In the genomic region with DNA sequence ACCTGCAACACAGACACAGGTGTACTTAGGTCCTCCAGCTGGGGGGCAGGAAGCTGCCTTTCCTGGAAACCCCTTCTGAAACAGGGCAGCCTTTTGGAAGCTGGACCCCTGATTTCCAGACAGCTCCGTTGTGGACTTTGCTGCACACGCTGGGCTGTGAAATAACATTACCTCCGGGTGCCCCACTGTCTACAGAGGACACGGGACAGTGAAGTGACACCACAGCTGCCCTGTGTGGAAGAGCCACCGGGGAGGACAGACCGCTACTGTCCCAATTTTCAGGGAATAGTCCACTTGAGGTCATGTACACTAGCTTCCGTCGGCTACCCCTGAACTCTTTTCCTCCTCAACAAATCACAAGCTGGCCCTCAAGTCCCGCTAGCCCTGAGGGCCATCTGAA, we compare ENCODE assay signal across 18 mouse cellular contexts. TPM values are rescaled to one million over a fixed set of nuclear protein-coding genes. Genes with fewer than 3 reads are reported as not detected.
DNase-seq lines count a peak whose midpoint lies in the region; ATAC-seq and TF ChIP-seq lines count a peak whose summit lies in the region.
"Had no signal": no experiment of that assay in that cellular context is flagged by ENCODE, and none has a peak within 500 bp of the region (broad histone marks: within the 10 kb centered on the region; RNA-seq: fewer than 3 reads in every experiment).

No protein-coding gene starts in this region.

- no peaks in the 10 kb centered on the region for H3K27me3 ChIP-seq in hindbrain, embryonic 10.5 days (ENCODE audit: insufficient read depth, poor library complexity, severe bottlenecking)
- H3K27me3 ChIP-seq in hindbrain, embryonic 13.5 days, result no peaks in the 10 kb centered on the region
- no peaks in the 10 kb centered on the region for H3K27me3 ChIP-seq in midbrain, embryonic 11.5 days (ENCODE audit: control insufficient read depth, insufficient read depth, low read length)
- no peaks in the 10 kb centered on the region for H3K27me3 ChIP-seq in midbrain, postnatal 0 days (ENCODE audit: insufficient read depth, low read length)
- H3K27me3 ChIP-seq in limb, embryonic 12.5 days, result no peaks in the 10 kb centered on the region
- no peaks in the 10 kb centered on the region for H3K27me3 ChIP-seq in liver, embryonic 16.5 days (ENCODE audit: control insufficient read depth, insufficient read depth, low read depth, low read length)
- H3K27me3 ChIP-seq: embryonic facial prominence, embryonic 15.5 days; forebrain, embryonic 15.5 days; hindbrain, embryonic 12.5 days; neural tube, embryonic 12.5 days had no signal

- no peak for ATAC-seq in hindbrain, embryonic 13.5 days (ENCODE audit: low FRiP score)
- 0 out of 2 replicates have a peak, but pooled peaks have one; percentile 28 for ATAC-seq in midbrain, embryonic 11.5 days (ENCODE audit: low FRiP score)
- no peak for ATAC-seq in midbrain, postnatal 0 days (ENCODE audit: low FRiP score)
- ATAC-seq in limb, embryonic 12.5 days (ENCODE audit: insufficient number of reproducible peaks, insufficient read depth, low FRiP score, low TSS enrichment, low read depth), result no peak
- 0 out of 2 replicates have a peak, but pooled peaks have one; percentile 55 for ATAC-seq in liver, embryonic 16.5 days (ENCODE audit: low read depth)
- ATAC-seq: CD4-positive, CD25-positive, alpha-beta regulatory T cell, adult 4 months; forebrain, embryonic 15.5 days; intestine, postnatal 0 days had no signal

- no peak for TF ChIP-seq CTCF in midbrain, postnatal 0 days (IDR thresholded peaks at IDR 0.05)

- H3K4me1 ChIP-seq in hindbrain, embryonic 10.5 days (replicated peaks), result peaks cover 88% of the 10 kb centered on the region
- peaks cover 45% of the 10 kb centered on the region for H3K4me1 ChIP-seq in hindbrain, embryonic 13.5 days (replicated peaks)
- peaks cover 54% of the 10 kb centered on the region for H3K4me1 ChIP-seq in midbrain, embryonic 11.5 days (ENCODE audit: control insufficient read depth, insufficient read depth, low read length)
- no peaks in the 10 kb centered on the region for H3K4me1 ChIP-seq in midbrain, postnatal 0 days (ENCODE audit: insufficient read depth, low read length)
- peaks cover 26% of the 10 kb centered on the region for H3K4me1 ChIP-seq in limb, embryonic 12.5 days (replicated peaks)
- H3K4me1 ChIP-seq in liver, embryonic 16.5 days (ENCODE audit: control insufficient read depth, low read depth, low read length), result peaks cover 7% of the 10 kb centered on the region

- WGBS in hindbrain, embryonic 10.5 days, result 30% methylated on average over 9 of the region's 9 CpGs
- 40% methylated on average over 9 of the region's 9 CpGs for WGBS in hindbrain, embryonic 13.5 days
- WGBS in midbrain, embryonic 11.5 days, result 50% methylated on average over 9 of the region's 9 CpGs
- whole genome bisulfite sequencing in midbrain, postnatal 0 days, result 58% methylated on average over 9 of the region's 9 CpGs
- WGBS in limb, embryonic 12.5 days, result 23% methylated on average over 9 of the region's 9 CpGs
- WGBS in liver, embryonic 16.5 days (ENCODE audit: insufficient replicate concordance), result 62% methylated on average over 9 of the region's 9 CpGs

- no peak overlapping the region for H3K9ac ChIP-seq in hindbrain, embryonic 13.5 days
- no peak overlapping the region; the same call in 1 of the 2 replicates for H3K9ac ChIP-seq in midbrain, embryonic 11.5 days (ENCODE audit: low read length)
- H3K9ac ChIP-seq in midbrain, postnatal 0 days (replicated peaks; ENCODE audit: low read length, poor library complexity, severe bottlenecking), result no peak overlapping the region
- H3K9ac ChIP-seq in limb, embryonic 12.5 days (replicated peaks), result no peak overlapping the region
- no peak overlapping the region for H3K9ac ChIP-seq in liver, embryonic 16.5 days (ENCODE audit: low read depth, low read length)
- H3K9ac ChIP-seq: embryonic facial prominence, embryonic 15.5 days; forebrain, embryonic 15.5 days; neural tube, embryonic 12.5 days had no signal

- DNase-seq in hindbrain, embryonic 10.5 days (ENCODE audit: low spot score), result no peak
- no peak for DNase-seq in midbrain, embryonic 11.5 days (ENCODE audit: low spot score, missing footprints)
- DNase-seq in midbrain, postnatal 0 days (ENCODE audit: low spot score), result no peak
- DNase-seq in right cerebral cortex, postnatal 36 days (ENCODE audit: low spot score in 2 of 2), result no peak
- DNase-seq: adrenal gland, postnatal 14 days; cerebellum, adult 8-10 months; lung, postnatal 14 days had no signal

- H3K36me3 ChIP-seq in hindbrain, embryonic 10.5 days, result peaks cover 36% of the 10 kb centered on the region
- H3K36me3 ChIP-seq in hindbrain, embryonic 13.5 days, result no peaks in the 10 kb centered on the region
- no peaks in the 10 kb centered on the region for H3K36me3 ChIP-seq in midbrain, embryonic 11.5 days (ENCODE audit: control insufficient read depth, insufficient read depth, low read length)
- H3K36me3 ChIP-seq in midbrain, postnatal 0 days (ENCODE audit: insufficient read depth, low read length), result no peaks in the 10 kb centered on the region
- no peaks in the 10 kb centered on the region for H3K36me3 ChIP-seq in limb, embryonic 12.5 days
- no peaks in the 10 kb centered on the region for H3K36me3 ChIP-seq in liver, embryonic 16.5 days (ENCODE audit: control insufficient read depth, insufficient read depth)
- H3K36me3 ChIP-seq: embryonic facial prominence, embryonic 15.5 days; forebrain, embryonic 15.5 days; hindbrain, embryonic 12.5 days; neural tube, embryonic 12.5 days had no signal

- no peaks in the 10 kb centered on the region for H3K9me3 ChIP-seq in hindbrain, embryonic 10.5 days
- H3K9me3 ChIP-seq in hindbrain, embryonic 13.5 days, result no peaks in the 10 kb centered on the region
- H3K9me3 ChIP-seq in midbrain, embryonic 11.5 days (ENCODE audit: control insufficient read depth, low read length), result no peaks in the 10 kb centered on the region
- H3K9me3 ChIP-seq in midbrain, postnatal 0 days (ENCODE audit: low read length), result no peaks in the 10 kb centered on the region
- H3K9me3 ChIP-seq in limb, embryonic 12.5 days, result no peaks in the 10 kb centered on the region
- H3K9me3 ChIP-seq in liver, embryonic 16.5 days (replicated peaks; ENCODE audit: control insufficient read depth, low read length), result no peaks in the 10 kb centered on the region
- H3K9me3 ChIP-seq: embryonic facial prominence, embryonic 15.5 days; forebrain, embryonic 15.5 days; hindbrain, embryonic 12.5 days; neural tube, embryonic 12.5 days had no signal

- H3K4me3 ChIP-seq in hindbrain, embryonic 10.5 days, result 0 out of 2 replicates have a peak overlapping the region, but pooled peaks have one; percentile 14
- no peak overlapping the region for H3K4me3 ChIP-seq in hindbrain, embryonic 13.5 days
- H3K4me3 ChIP-seq in midbrain, embryonic 11.5 days (ENCODE audit: low read depth, low read length), result no peak overlapping the region
- H3K4me3 ChIP-seq in midbrain, postnatal 0 days (ENCODE audit: low read depth, low read length), result no peak overlapping the region
- H3K4me3 ChIP-seq in limb, embryonic 12.5 days (replicated peaks), result no peak overlapping the region
- H3K4me3 ChIP-seq in liver, embryonic 16.5 days (ENCODE audit: low read depth, low read length), result no peak overlapping the region
- H3K4me3 ChIP-seq: embryonic facial prominence, embryonic 15.5 days; forebrain, embryonic 15.5 days; hindbrain, embryonic 12.5 days; neural tube, embryonic 12.5 days had no signal

- no peak overlapping the region for H3K4me2 ChIP-seq in hindbrain, embryonic 13.5 days
- H3K4me2 ChIP-seq in midbrain, embryonic 11.5 days, result no peak overlapping the region; the same call in 1 of the 2 replicates
- no peak overlapping the region for H3K4me2 ChIP-seq in midbrain, postnatal 0 days (ENCODE audit: low read depth, low read length, poor library complexity, severe bottlenecking)
- H3K4me2 ChIP-seq in limb, embryonic 12.5 days, result 0 out of 2 replicates have a peak overlapping the region, but pooled peaks have one; percentile 13
- no peak overlapping the region for H3K4me2 ChIP-seq in liver, embryonic 16.5 days (ENCODE audit: low read depth, low read length)
- H3K4me2 ChIP-seq: embryonic facial prominence, embryonic 15.5 days; forebrain, embryonic 15.5 days; neural tube, embryonic 12.5 days had no signal

- peak overlapping the region; percentile 90 for H3K27ac ChIP-seq in hindbrain, embryonic 10.5 days
- H3K27ac ChIP-seq in hindbrain, embryonic 13.5 days, result no peak overlapping the region
- peak overlapping the region; percentile 44; the same call in 1 of the 2 replicates for H3K27ac ChIP-seq in midbrain, embryonic 11.5 days (ENCODE audit: low read depth, low read length)
- no peak overlapping the region for H3K27ac ChIP-seq in midbrain, postnatal 0 days (ENCODE audit: low read depth, low read length)
- no peak overlapping the region for H3K27ac ChIP-seq in limb, embryonic 12.5 days
- H3K27ac ChIP-seq in liver, embryonic 16.5 days (ENCODE audit: low read length), result no peak overlapping the region
- H3K27ac ChIP-seq: embryonic facial prominence, embryonic 15.5 days; forebrain, embryonic 15.5 days; hindbrain, embryonic 12.5 days; neural tube, embryonic 12.5 days had no signal

RNA-seq across cellular contexts. Expression of a gene that starts 15.9 kb away (rescaled TPM):
- polyA plus RNA-seq in hindbrain, embryonic 10.5 days (2016; fragmentation: Nextera tagmentation; extraction: Ambion mirVana), result 28.3 and 28.4 TPM in 2 replicates
- 7.9 and 8.0 TPM in 2 replicates for polyA plus RNA-seq in hindbrain, embryonic 13.5 days (2015; fragmentation: Nextera tagmentation; extraction: Ambion mirVana)
- 22.3 and 23.9 TPM in 2 replicates for polyA plus RNA-seq in midbrain, embryonic 11.5 days (2014; fragmentation: Nextera tagmentation; extraction: Ambion mirVana)
- total RNA-seq in midbrain, postnatal 0 days (2014; rRNA removed), result 16.5 and 17.3 TPM in 2 replicates
- polyA plus RNA-seq in midbrain, postnatal 0 days (2015; fragmentation: Nextera tagmentation; extraction: Ambion mirVana), result 3.3 and 4.7 TPM in 2 replicates
- polyA plus RNA-seq in limb, embryonic 12.5 days (2016; fragmentation: Nextera tagmentation; extraction: Ambion mirVana), result 5.6 and 8.0 TPM in 2 replicates
- polyA plus RNA-seq in liver, embryonic 16.5 days (2015; fragmentation: Nextera tagmentation; extraction: Ambion mirVana), result 1.4 and 1.7 TPM in 2 replicates
- polyA plus RNA-seq: CD4-positive, CD25-positive, alpha-beta regulatory T cell, adult 4 months had no signal

RNA-seq across cellular contexts. Expression of a gene that starts 44.9 kb away (rescaled TPM):
- polyA plus RNA-seq in hindbrain, embryonic 10.5 days (2016; fragmentation: Nextera tagmentation; extraction: Ambion mirVana), result 2.9 and 4.1 TPM in 2 replicates
- 9.9 and 10.3 TPM in 2 replicates for polyA plus RNA-seq in hindbrain, embryonic 13.5 days (2015; fragmentation: Nextera tagmentation; extraction: Ambion mirVana)
- 2.1 and 2.5 TPM in 2 replicates for polyA plus RNA-seq in midbrain, embryonic 11.5 days (2014; fragmentation: Nextera tagmentation; extraction: Ambion mirVana)
- 49.8 and 52.0 TPM in 2 replicates for total RNA-seq in midbrain, postnatal 0 days (2014; rRNA removed)
- polyA plus RNA-seq in midbrain, postnatal 0 days (2015; fragmentation: Nextera tagmentation; extraction: Ambion mirVana), result 34.5 and 37.2 TPM in 2 replicates
- 1.3 and 1.7 TPM in 2 replicates for polyA plus RNA-seq in limb, embryonic 12.5 days (2016; fragmentation: Nextera tagmentation; extraction: Ambion mirVana)
- polyA plus RNA-seq in liver, embryonic 16.5 days (2015; fragmentation: Nextera tagmentation; extraction: Ambion mirVana), result 15.5 and 20.3 TPM in 2 replicates
- polyA plus RNA-seq: CD4-positive, CD25-positive, alpha-beta regulatory T cell, adult 4 months had no signal

RNA-seq across cellular contexts. Expression of a gene that starts 58.0 kb away (rescaled TPM):
- 0.22 and 0.37 TPM in 2 replicates for polyA plus RNA-seq in hindbrain, embryonic 10.5 days (2016; fragmentation: Nextera tagmentation; extraction: Ambion mirVana)
- polyA plus RNA-seq in hindbrain, embryonic 13.5 days (2015; fragmentation: Nextera tagmentation; extraction: Ambion mirVana), result 3.7 and 4.2 TPM in 2 replicates
- not detected in 2 replicates for polyA plus RNA-seq in midbrain, embryonic 11.5 days (2014; fragmentation: Nextera tagmentation; extraction: Ambion mirVana)
- 0.14 TPM in 1 of 2 replicates, not detected in the other for total RNA-seq in midbrain, postnatal 0 days (2014; rRNA removed)
- 0.23 TPM in 1 of 2 replicates, not detected in the other for polyA plus RNA-seq in midbrain, postnatal 0 days (2015; fragmentation: Nextera tagmentation; extraction: Ambion mirVana)
- polyA plus RNA-seq in limb, embryonic 12.5 days (2016; fragmentation: Nextera tagmentation; extraction: Ambion mirVana), result not detected in 2 replicates
- 0.56 and 0.72 TPM in 2 replicates for polyA plus RNA-seq in liver, embryonic 16.5 days (2015; fragmentation: Nextera tagmentation; extraction: Ambion mirVana)
- total RNA-seq: heart, adult 18-20 months; left cerebral cortex, adult 18-20 months had no signal
- polyA plus RNA-seq: CD4-positive, CD25-positive, alpha-beta regulatory T cell, adult 4 months; forebrain, embryonic 15.5 days had no signal

Comparison
In these comparisons a context has a peak if more than half of its experiments do, and no peak if none do; other contexts are left out.
1. H3K27ac ChIP-seq: peak in hindbrain, embryonic 10.5 days (single experiment) and midbrain, embryonic 11.5 days (single experiment); none in hindbrain, embryonic 13.5 days (single experiment), midbrain, postnatal 0 days (single experiment), limb, embryonic 12.5 days (single experiment) and liver, embryonic 16.5 days (single experiment).
2. ATAC-seq: peak in midbrain, embryonic 11.5 days (single experiment) and liver, embryonic 16.5 days (single experiment); none in hindbrain, embryonic 13.5 days (single experiment), midbrain, postnatal 0 days (single experiment) and limb, embryonic 12.5 days (single experiment).